Mouse (Mus musculus) T-helper 17 cell (primary cell): Measurements from ENCODE around the gene Ccdc141.

ENCODE experiments used
- in situ Hi-C, 2 experiments: fragments of 300-600 bp; cut with MboI, MseI; formaldehyde crosslinking; loops; 1 replicate in 1 of 2; 2 replicates in 1 of 2; pipeline ENCODE4 v1.15.1; 2025; ENCODE audit warnings: high pct_unique_total_duplicates in 2 of 2

Gene Ccdc141

GRCm38 (mm10) chr2:77143536-77143935 is 26.9 kb downstream of the Ccdc141 start:
- in situ Hi-C loops, result no loop called here

- in situ Hi-C loops, result no loop called here
Measured at GRCm38 (mm10) chr2:77138879-77139278, 31.6 kb downstream of the Ccdc141 start.

- in situ Hi-C loops, result no loop called here
Measured at GRCm38 (mm10) chr2:77134906-77135305, 35.5 kb downstream of the Ccdc141 start.

- in situ Hi-C loops, result no loop called here
Measured at GRCm38 (mm10) chr2:77133407-77133806, 37.0 kb downstream of the Ccdc141 start.

GRCm38 (mm10) chr2:77126939-77127338 is 43.5 kb downstream of the Ccdc141 start:
- in situ Hi-C loops, result no loop called here

GRCm38 (mm10) chr2:77118102-77118501 is 52.3 kb downstream of the Ccdc141 start:
- in situ Hi-C loops, result no loop called here

GRCm38 (mm10) chr2:77114335-77114734 is 56.1 kb downstream of the Ccdc141 start:
- in situ Hi-C loops, result loop anchor here in 1 of 2 experiments (5.0 kb wide), 1 partner anchor 413 kb away; no protein-coding TSS in a partner anchor

- in situ Hi-C loops, result loop anchor here in 1 of 2 experiments (5.0 kb wide), 1 partner anchor 413 kb away; no protein-coding TSS in a partner anchor
Measured at GRCm38 (mm10) chr2:77113867-77114266, 56.6 kb downstream of the Ccdc141 start.

GRCm38 (mm10) chr2:77113026-77113425 is 57.4 kb downstream of the Ccdc141 start:
- in situ Hi-C loops, result loop anchor here in 1 of 2 experiments (5.0 kb wide), 1 partner anchor 414 kb away; no protein-coding TSS in a partner anchor

GRCm38 (mm10) chr2:77111095-77111494 is 59.3 kb downstream of the Ccdc141 start:
- in situ Hi-C loops, result loop anchor here in 1 of 2 experiments (5.0 kb wide), 1 partner anchor 416 kb away; no protein-coding TSS in a partner anchor

- in situ Hi-C loops, result loop anchor here in 1 of 2 experiments (5.0 kb wide), 1 partner anchor 417 kb away; no protein-coding TSS in a partner anchor
Measured at GRCm38 (mm10) chr2:77110365-77110764, 60.1 kb downstream of the Ccdc141 start.

- in situ Hi-C loops, result loop anchor here in 1 of 2 experiments (5.0 kb wide), 1 partner anchor 418 kb away; no protein-coding TSS in a partner anchor
Measured at GRCm38 (mm10) chr2:77109506-77110123, 60.8 kb downstream of the Ccdc141 start.

- in situ Hi-C loops, result no loop called here
Measured at GRCm38 (mm10) chr2:77108562-77108961, 61.9 kb downstream of the Ccdc141 start.

GRCm38 (mm10) chr2:77106150-77106549 is 64.3 kb downstream of the Ccdc141 start:
- in situ Hi-C loops, result no loop called here

GRCm38 (mm10) chr2:77105006-77105715 is 65.3 kb downstream of the Ccdc141 start:
- in situ Hi-C loops, result no loop called here

- in situ Hi-C loops, result no loop called here
Measured at GRCm38 (mm10) chr2:77102516-77102915, 67.9 kb downstream of the Ccdc141 start.

- in situ Hi-C loops, result loop anchor here in 1 of 2 experiments (25.0 kb wide), 1 partner anchor 1687 kb away; no protein-coding TSS in a partner anchor
Measured at GRCm38 (mm10) chr2:77099814-77100213, 70.6 kb downstream of the Ccdc141 start.

GRCm38 (mm10) chr2:77098769-77099168 is 71.7 kb downstream of the Ccdc141 start:
- in situ Hi-C loops, result loop anchor here in 1 of 2 experiments (25.0 kb wide), 1 partner anchor 1689 kb away; no protein-coding TSS in a partner anchor

GRCm38 (mm10) chr2:77091749-77092148 is 78.7 kb downstream of the Ccdc141 start:
- in situ Hi-C loops, result loop anchor here in 1 of 2 experiments (25.0 kb wide), 1 partner anchor 1696 kb away; no protein-coding TSS in a partner anchor

GRCm38 (mm10) chr2:77085313-77085712 is 85.1 kb downstream of the Ccdc141 start:
- in situ Hi-C loops, result loop anchor here in 1 of 2 experiments (25.0 kb wide), 1 partner anchor 1702 kb away; no protein-coding TSS in a partner anchor

GRCm38 (mm10) chr2:77084629-77085028 is 85.8 kb downstream of the Ccdc141 start:
- in situ Hi-C loops, result loop anchor here in 1 of 2 experiments (25.0 kb wide), 1 partner anchor 1703 kb away; no protein-coding TSS in a partner anchor

- in situ Hi-C loops, result loop anchor here in 1 of 2 experiments (25.0 kb wide), 1 partner anchor 1706 kb away; no protein-coding TSS in a partner anchor
Measured at GRCm38 (mm10) chr2:77081156-77081555, 89.3 kb downstream of the Ccdc141 start.
